Mouse (Mus musculus) erythroblast, embryonic 14.5 days (primary cell): ENCODE measurements around the gene Txndc17. TPM values are rescaled to one million over a fixed set of nuclear protein-coding genes. Genes with fewer than 3 reads are reported as not detected.
"Not testable (repeated sequence)": the region's sequence is repeated elsewhere in the genome, so short reads cannot be mapped to it uniquely, and the experiment has no call there.

ENCODE experiments used
- H3K27me3 ChIP-seq: 2 replicates; pipeline ENCODE4 v1.6.1; 2012; ENCODE audit warnings: inconsistent platforms; ENCODE audit not compliant: control insufficient read depth
- H3K36me3 ChIP-seq: 2 replicates; pipeline ENCODE4 v1.6.1; 2012; ENCODE audit warnings: mild to moderate bottlenecking, inconsistent platforms; ENCODE audit not compliant: control insufficient read depth
- H3K4me1 ChIP-seq: 2 replicates; pipeline ENCODE4 v1.6.1; 2012; ENCODE audit warnings: inconsistent platforms; ENCODE audit not compliant: control insufficient read depth
- H3K4me3 ChIP-seq: replicated peaks from 2 replicates; pipeline ENCODE3; 2012; ENCODE audit warnings: moderate library complexity, mild to moderate bottlenecking, inconsistent platforms
- H3K9me3 ChIP-seq: 2 replicates; pipeline ENCODE4 v1.6.1; 2012; ENCODE audit warnings: low read length, inconsistent platforms, mixed read lengths; ENCODE audit not compliant: control insufficient read depth
- GATA1 ChIP-seq: IDR thresholded peaks from 2 replicates; pipeline ENCODE4 v1.6.1; 2012; ENCODE audit warnings: low read length, inconsistent platforms, mixed read lengths
- TAL1 ChIP-seq: IDR thresholded peaks from 3 replicates; pipeline ENCODE4 v1.6.1; 2012; ENCODE audit warnings: low read length, inconsistent platforms, mixed read lengths
- polyA plus RNA-seq: library from polyadenylated mRNA; stranded (reverse); fragments of >175 nt; gene quantifications from 2 replicates; pipeline ENCODE4 v1.2.3, GENCODE M21; 2012

Txndc17 gene
- polyA plus RNA-seq = 2.1 and 3.2 TPM in 2 replicates

DNA sequence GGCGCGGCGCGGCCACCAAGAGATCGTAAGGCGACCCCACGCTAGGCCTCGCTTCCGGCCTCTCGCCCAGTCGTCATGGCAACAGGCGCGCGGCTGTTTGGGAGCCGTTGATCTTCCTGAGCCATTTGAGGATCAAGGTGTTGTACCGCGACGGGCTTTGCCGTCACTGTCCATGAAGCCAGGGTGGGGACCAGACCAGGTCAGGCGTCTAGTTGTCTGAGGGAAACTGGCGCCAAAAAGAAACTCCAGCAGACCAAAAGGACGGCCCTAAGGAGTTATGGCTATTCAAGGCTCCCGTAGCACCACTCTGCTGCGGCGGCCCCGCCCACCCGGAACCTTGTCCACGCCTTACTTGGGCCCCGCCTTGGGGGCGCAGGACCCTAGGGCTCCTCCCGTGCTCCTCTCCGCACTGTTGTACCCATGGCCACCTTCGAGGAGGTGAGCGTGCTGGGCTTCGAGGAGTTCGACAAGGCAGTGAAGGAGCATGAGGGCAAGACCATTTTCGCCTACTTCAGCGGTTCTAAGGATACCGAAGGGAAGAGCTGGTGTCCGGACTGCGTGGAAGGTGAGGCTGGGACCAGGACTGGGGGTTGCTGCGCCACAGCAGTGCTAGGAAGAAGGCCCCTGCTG lies at the start of gene Txndc17, which contains the start of gene 4933427D14Rik:
Gene Txndc17, plus strand, starts transcription at position 344 of the 630 bp plus-strand sequence.
Gene 4933427D14Rik, minus strand, starts transcription at position 256 of the 630 bp plus-strand sequence.
- TF ChIP-seq TAL1 (no peak), GATA1 (no peak)
- H3K36me3 ChIP-seq = peaks cover 31% of the 10 kb centered on the region
- H3K4me3 ChIP-seq = peak within 1 kb of the TSS; percentile 85
- no peaks in the 10 kb centered on the region for H3K9me3 ChIP-seq
- peaks cover 33% of the 10 kb centered on the region for H3K4me1 ChIP-seq
- no peaks in the 10 kb centered on the region for H3K27me3 ChIP-seq

GRCm38 (mm10) chr11:72163198-72163597 lies 44.1 kb upstream of the Txndc17 start:
- TF ChIP-seq GATA1 (no peak), TAL1 (no peak)
- no peak overlapping the region for H3K4me3 ChIP-seq
- no peaks in the 10 kb centered on the region for H3K27me3 ChIP-seq
- no peaks in the 10 kb centered on the region for H3K4me1 ChIP-seq
- peaks cover 20% of the 10 kb centered on the region for H3K36me3 ChIP-seq
- no peaks in the 10 kb centered on the region for H3K9me3 ChIP-seq

DNA sequence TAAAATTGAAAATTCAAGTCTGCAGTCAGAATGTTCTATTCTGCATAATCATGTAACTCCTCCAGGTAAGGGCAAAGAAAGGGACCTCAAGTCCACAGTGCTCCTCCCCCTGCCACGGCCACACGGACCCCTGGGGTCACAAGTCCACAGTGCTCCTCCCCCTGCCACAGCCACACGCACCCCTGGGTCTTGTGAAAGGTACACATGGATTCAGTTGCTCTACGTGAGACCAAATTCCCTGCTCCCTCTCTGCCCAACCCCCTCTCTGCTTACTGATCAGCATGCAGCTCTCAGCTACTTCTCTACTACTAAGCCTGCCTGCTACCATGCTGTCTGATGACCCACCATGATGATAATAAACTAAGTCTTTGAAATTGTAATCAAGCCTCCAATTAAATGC lies 37.5 kb upstream of the Txndc17 start:
- H3K36me3 ChIP-seq = peaks cover 36% of the 10 kb centered on the region
- no peak overlapping the region for H3K4me3 ChIP-seq
- no peaks in the 10 kb centered on the region for H3K27me3 ChIP-seq
- H3K9me3 ChIP-seq = no peaks in the 10 kb centered on the region
- H3K4me1 ChIP-seq = no peaks in the 10 kb centered on the region
- TF ChIP-seq GATA1 (no peak), TAL1 (no peak)

DNA sequence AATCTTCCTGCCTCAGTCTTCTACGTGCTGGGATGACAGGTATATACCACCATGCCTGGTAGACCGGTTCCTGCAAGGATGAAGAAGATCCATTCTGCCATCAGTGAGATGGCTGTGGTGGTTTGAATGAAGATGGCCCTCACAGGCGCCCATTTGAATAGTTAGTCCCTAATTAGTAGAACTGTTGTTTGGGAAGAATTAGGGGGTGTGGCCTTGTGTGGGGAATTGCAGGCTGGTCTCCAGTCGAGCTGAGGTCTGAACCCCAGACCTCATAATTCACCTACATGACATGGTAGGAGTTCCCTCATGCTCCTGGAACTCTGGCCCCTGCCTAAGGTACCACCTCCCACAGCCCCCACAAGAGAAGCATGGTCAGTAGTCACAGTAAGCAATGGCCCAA lies 35.4 kb upstream of the Txndc17 start:
- H3K27me3 ChIP-seq, H3K9me3 ChIP-seq, H3K4me3 ChIP-seq, H3K4me1 ChIP-seq: not testable (repeated sequence)
- peaks cover 40% of the 10 kb centered on the region for H3K36me3 ChIP-seq

- no peak overlapping the region for H3K4me3 ChIP-seq
- H3K4me1 ChIP-seq = no peaks in the 10 kb centered on the region
- H3K9me3 ChIP-seq = no peaks in the 10 kb centered on the region
- peaks cover 39% of the 10 kb centered on the region for H3K36me3 ChIP-seq
- TF ChIP-seq TAL1 = no peak
- no peak for TF ChIP-seq GATA1
- H3K27me3 ChIP-seq = no peaks in the 10 kb centered on the region
Measured at GRCm38 (mm10) chr11:72173506-72173905, 33.8 kb upstream of the Txndc17 start.

DNA sequence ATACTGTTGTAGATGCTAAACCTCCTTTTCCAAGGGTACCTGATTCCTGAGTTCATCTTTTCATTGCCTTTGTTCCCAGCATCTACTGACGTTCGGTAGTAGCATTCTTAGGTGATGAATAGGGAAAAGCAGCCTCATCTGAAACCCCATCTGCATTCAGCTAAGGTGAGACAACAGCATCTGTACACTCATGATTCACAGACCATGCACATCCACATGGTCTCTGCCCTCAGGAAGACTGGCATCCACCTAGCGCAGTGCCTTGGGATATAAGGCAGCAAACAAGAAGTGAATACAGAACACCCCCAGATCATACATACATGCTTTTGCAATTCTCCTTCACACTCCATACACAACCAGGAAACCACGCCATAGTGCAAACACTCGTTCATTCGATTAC lies 32.6 kb upstream of the Txndc17 start:
- Histone ChIP-seq H3K4me3 (no peak overlapping the region), H3K4me1 (no peaks in the 10 kb centered on the region), H3K36me3 (peaks cover 40% of the 10 kb centered on the region), H3K27me3 (no peaks in the 10 kb centered on the region), H3K9me3 (no peaks in the 10 kb centered on the region)
- TF ChIP-seq TAL1 = no peak

GRCm38 (mm10) chr11:72175966-72176365 lies 31.4 kb upstream of the Txndc17 start:
- no peaks in the 10 kb centered on the region for H3K4me1 ChIP-seq
- H3K9me3 ChIP-seq = no peaks in the 10 kb centered on the region
- TF ChIP-seq GATA1 (no peak), TAL1 (no peak)
- no peaks in the 10 kb centered on the region for H3K27me3 ChIP-seq
- H3K36me3 ChIP-seq = peaks cover 37% of the 10 kb centered on the region
- H3K4me3 ChIP-seq = no peak overlapping the region

- H3K27me3 ChIP-seq = no peaks in the 10 kb centered on the region
- H3K4me3 ChIP-seq = no peak overlapping the region
- no peak for TF ChIP-seq TAL1
- no peak for TF ChIP-seq GATA1
- H3K4me1 ChIP-seq = no peaks in the 10 kb centered on the region
- no peaks in the 10 kb centered on the region for H3K9me3 ChIP-seq
- H3K36me3 ChIP-seq = peaks cover 38% of the 10 kb centered on the region
Measured at GRCm38 (mm10) chr11:72176553-72176952, 30.8 kb upstream of the Txndc17 start.

DNA sequence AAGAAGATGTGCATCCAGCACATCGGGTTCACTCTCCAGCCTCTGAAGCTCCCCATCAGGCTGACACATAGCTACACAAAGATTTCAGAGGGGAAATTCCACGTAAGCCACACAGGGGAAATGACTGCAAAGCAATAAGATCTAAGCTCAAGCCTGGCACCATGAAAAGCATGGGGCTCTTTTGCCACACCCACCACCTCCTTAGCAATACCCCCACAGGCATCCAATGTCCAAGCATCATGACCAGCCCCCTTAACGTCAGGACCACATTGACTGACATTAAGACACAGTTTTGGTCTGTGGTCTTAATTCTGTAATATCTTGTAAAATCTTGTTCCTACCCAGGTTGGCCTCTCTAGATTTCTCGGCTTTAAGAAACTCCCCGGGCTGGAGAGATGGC lies 26.8 kb upstream of the Txndc17 start:
- no peaks in the 10 kb centered on the region for H3K9me3 ChIP-seq
- H3K27me3 ChIP-seq = no peaks in the 10 kb centered on the region
- peaks cover 25% of the 10 kb centered on the region for H3K36me3 ChIP-seq
- no peak overlapping the region for H3K4me3 ChIP-seq
- TF ChIP-seq TAL1 (no peak), GATA1 (no peak)
- H3K4me1 ChIP-seq = no peaks in the 10 kb centered on the region

GRCm38 (mm10) chr11:72181136-72181535 lies 26.2 kb upstream of the Txndc17 start:
- no peaks in the 10 kb centered on the region for H3K9me3 ChIP-seq
- no peaks in the 10 kb centered on the region for H3K4me1 ChIP-seq
- no peak for TF ChIP-seq TAL1
- TF ChIP-seq GATA1 = no peak
- no peaks in the 10 kb centered on the region for H3K27me3 ChIP-seq
- no peak overlapping the region for H3K4me3 ChIP-seq
- H3K36me3 ChIP-seq = peaks cover 22% of the 10 kb centered on the region
